Mouse (Mus musculus) heart, adult 2 months (tissue): ENCODE measurements at regions not wholly inside any gene's neighbourhood (a gene's known extent, or its start where the extent isn't known, plus 50 kb on each side); places are given as distances from the start of the nearest gene placed in this dataset.

Experiments
- CTCF ChIP-seq: fragments of 200-600 bp; IDR thresholded peaks from 2 replicates; pipeline ENCODE4 v1.8.1; 2022; ENCODE audit warnings: antibody characterized with exemption, mild to moderate bottlenecking, moderate library complexity
- EP300 ChIP-seq: fragments of 200-500 bp; IDR thresholded peaks from 2 replicates; pipeline ENCODE4 v1.6.1; 2011; ENCODE audit warnings: low read depth, low read length, control low read depth; ENCODE audit not compliant: insufficient read depth
- POLR2A ChIP-seq: fragments of 200-500 bp; IDR thresholded peaks from 2 replicates; pipeline ENCODE4 v1.6.1; 2011; ENCODE audit warnings: mild to moderate bottlenecking, low read depth, low read length, control low read depth; ENCODE audit not compliant: insufficient read depth

- TF ChIP-seq CTCF (no peak), EP300 (no peak), POLR2A (no peak)
These were observed 106.3 kb downstream of the Ppp4r2 start for GRCm38 (mm10) chr6:100939766-100940165.
